Mouse (Mus musculus) intestine, embryonic 16.5 days (tissue): ENCODE data around the gene Slf2. TPM values are rescaled to one million over a fixed set of nuclear protein-coding genes. Genes with fewer than 3 reads are reported as not detected.
A peak's percentile ranks its signal among the peaks of the same experiment; 100 is the strongest.

Experiments used
- ATAC-seq: fragments of 200-750 bp; cut with Nextera tagmentation; 2 replicates; pipeline ENCODE4 v1.8.0; 2017; ENCODE audit warnings: moderate TSS enrichment, moderate library complexity
- H3K27ac ChIP-seq: fragments of 300-500 bp; sonication (generic); 2 replicates; pipeline ENCODE4 v1.5.1; 2014; ENCODE audit warnings: mild to moderate bottlenecking, low read length
- H3K27me3 ChIP-seq: fragments of 300-500 bp; sonication (generic); replicated peaks from 2 replicates; pipeline ENCODE4 v1.6.1; 2014; ENCODE audit warnings: low read length, control low read depth, mixed read lengths; ENCODE audit not compliant: control insufficient read depth, insufficient read depth
- H3K36me3 ChIP-seq: fragments of 300-500 bp; sonication (generic); 2 replicates; pipeline ENCODE4 v1.6.1; 2014; ENCODE audit warnings: low read length, control low read depth; ENCODE audit not compliant: control insufficient read depth, insufficient read depth
- H3K4me1 ChIP-seq: fragments of 300-500 bp; sonication (generic); 2 replicates; pipeline ENCODE4 v1.6.1; 2014; ENCODE audit warnings: low read length, control low read depth, mixed read lengths; ENCODE audit not compliant: control insufficient read depth, insufficient read depth
- H3K4me2 ChIP-seq: fragments of 300-500 bp; sonication (generic); 2 replicates; pipeline ENCODE4 v1.6.1; 2014; ENCODE audit warnings: low read depth, low read length, control low read depth
- H3K4me3 ChIP-seq: fragments of 300-500 bp; sonication (generic); 2 replicates; pipeline ENCODE4 v1.5.1; 2014; ENCODE audit warnings: mild to moderate bottlenecking, low read length
- H3K9ac ChIP-seq: fragments of 300-500 bp; sonication (generic); 2 replicates; pipeline ENCODE4 v1.6.1; 2014; ENCODE audit warnings: low read depth, low read length
- H3K9me3 ChIP-seq: fragments of 300-500 bp; sonication (generic); 2 replicates; pipeline ENCODE4 v1.6.1; 2016; ENCODE audit warnings: low read length, control low read depth; ENCODE audit not compliant: control insufficient read depth
- WGBS: fragments of 180-500 bp; shearing (Covaris S2); extraction: QIAGEN DNeasy Blood & Tissue Kit; methylation state at CpG from one replicate; pipeline ENCODE4 v1.1.7; 2014; 5-methylcytosine and 5-hydroxymethylcytosine counted together
- polyA plus RNA-seq: library from polyadenylated mRNA; unstranded; fragments of >200 nt; fragmentation: Nextera tagmentation; extraction: Ambion mirVana; gene quantifications from 2 replicates; pipeline ENCODE4 v1.2.1, GENCODE M21; 2015

Slf2 gene
- polyA plus RNA-seq, 1 experiment from 2014 or later: 26.8 TPM

GRCm38 (mm10) chr19:44896450-44896849, 34.5 kb upstream of the Slf2 start:
- no peak overlapping the region for H3K27ac ChIP-seq
- no peak for ATAC-seq
- peaks cover 33% of the 10 kb centered on the region for H3K4me1 ChIP-seq
- WGBS: 68% methylated on average over 6 of the region's 6 CpGs
- no peak overlapping the region for H3K4me2 ChIP-seq
- no peak overlapping the region for H3K4me3 ChIP-seq
- H3K27me3 ChIP-seq: peaks cover 4% of the 10 kb centered on the region; the same call in 1 of the 2 replicates
- H3K9ac ChIP-seq: no peak overlapping the region
- no peaks in the 10 kb centered on the region for H3K9me3 ChIP-seq
- no peaks in the 10 kb centered on the region for H3K36me3 ChIP-seq

DNA sequence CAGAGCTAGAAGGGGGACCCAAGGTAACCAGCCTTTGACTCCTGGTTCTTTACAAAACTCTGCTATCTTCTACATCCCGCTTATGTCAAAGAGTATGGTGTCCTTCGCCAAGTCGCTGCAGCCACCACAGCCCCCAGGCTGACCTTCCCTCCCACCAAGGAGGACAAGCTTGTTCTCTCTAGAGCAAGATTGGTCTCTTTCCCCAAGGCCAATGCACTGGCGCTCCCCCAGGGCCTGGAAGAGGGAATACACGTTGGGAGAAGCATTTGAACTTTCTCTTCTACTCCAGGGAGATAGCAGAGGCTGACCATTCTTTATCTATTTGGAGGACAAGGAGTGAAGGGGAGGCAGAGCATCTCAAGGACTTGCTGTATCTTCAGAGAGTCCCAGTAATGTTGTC, 33.4 kb upstream of the Slf2 start:
- no peaks in the 10 kb centered on the region for H3K36me3 ChIP-seq
- no peak overlapping the region for H3K9ac ChIP-seq
- H3K4me1 ChIP-seq: peaks cover 40% of the 10 kb centered on the region
- no peak overlapping the region for H3K4me3 ChIP-seq
- no peaks in the 10 kb centered on the region for H3K9me3 ChIP-seq
- H3K27me3 ChIP-seq: peaks cover 4% of the 10 kb centered on the region; the same call in 1 of the 2 replicates
- no peak for ATAC-seq
- no peak overlapping the region for H3K27ac ChIP-seq
- H3K4me2 ChIP-seq: no peak overlapping the region
- WGBS: 73% methylated on average over 5 of the region's 5 CpGs

GRCm38 (mm10) chr19:44898646-44899045, 32.3 kb upstream of the Slf2 start:
- peaks cover 40% of the 10 kb centered on the region for H3K4me1 ChIP-seq
- no peak overlapping the region for H3K4me3 ChIP-seq
- H3K9me3 ChIP-seq: no peaks in the 10 kb centered on the region
- ATAC-seq: peak; percentile 44; the same call in 1 of the 2 replicates
- no peak overlapping the region for H3K4me2 ChIP-seq
- 23% methylated on average over 3 of the region's 3 CpGs for WGBS
- no peaks in the 10 kb centered on the region for H3K36me3 ChIP-seq
- no peak overlapping the region for H3K9ac ChIP-seq
- peaks cover 4% of the 10 kb centered on the region; the same call in 1 of the 2 replicates for H3K27me3 ChIP-seq
- H3K27ac ChIP-seq: peak overlapping the region; percentile 88; the same call in 1 of the 2 replicates

DNA sequence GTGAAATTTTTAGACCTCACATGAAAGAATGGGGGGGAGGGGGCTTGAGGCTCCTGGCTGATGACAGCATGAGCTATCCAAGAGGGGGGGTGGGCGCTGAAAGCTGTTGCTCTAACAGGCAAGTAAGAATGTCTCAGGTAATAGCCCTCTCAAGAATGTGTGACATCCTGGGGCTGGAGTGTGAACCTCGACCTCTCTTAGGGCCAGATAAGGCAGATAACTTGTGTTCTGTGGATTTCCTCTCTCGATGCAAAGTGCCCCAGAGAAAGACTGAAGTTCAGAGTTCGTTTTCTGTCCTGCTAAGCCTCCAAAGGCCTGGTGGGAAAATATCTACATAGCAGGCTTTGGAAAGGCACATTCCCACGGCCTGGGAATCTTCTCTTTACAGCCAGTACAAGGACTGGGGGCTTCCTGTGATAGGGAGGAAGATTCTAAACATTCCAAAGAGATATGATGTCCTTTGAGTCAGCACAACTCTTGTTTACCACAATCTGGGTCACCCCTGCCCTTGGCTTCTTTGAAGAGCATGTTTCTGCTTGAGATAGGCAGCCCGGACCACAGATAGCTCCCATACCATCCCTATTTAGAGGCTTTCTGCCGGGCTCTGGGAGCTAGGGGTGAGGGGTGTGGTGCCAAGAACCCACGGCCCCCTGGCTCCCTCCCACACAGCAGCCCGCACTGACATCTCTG, 31.7 kb upstream of the Slf2 start:
- Histone ChIP-seq H3K27me3 (peaks cover 4% of the 10 kb centered on the region; the same call in 1 of the 2 replicates), H3K9ac (no peak overlapping the region), H3K4me3 (no peak overlapping the region), H3K36me3 (no peaks in the 10 kb centered on the region), H3K4me2 (no peak overlapping the region; the same call in 1 of the 2 replicates), H3K4me1 (peaks cover 44% of the 10 kb centered on the region), H3K27ac (peak overlapping the region; percentile 88), H3K9me3 (no peaks in the 10 kb centered on the region)
- ATAC-seq: peak; percentile 70
- WGBS: 25% methylated on average over 9 of the region's 9 CpGs

DNA sequence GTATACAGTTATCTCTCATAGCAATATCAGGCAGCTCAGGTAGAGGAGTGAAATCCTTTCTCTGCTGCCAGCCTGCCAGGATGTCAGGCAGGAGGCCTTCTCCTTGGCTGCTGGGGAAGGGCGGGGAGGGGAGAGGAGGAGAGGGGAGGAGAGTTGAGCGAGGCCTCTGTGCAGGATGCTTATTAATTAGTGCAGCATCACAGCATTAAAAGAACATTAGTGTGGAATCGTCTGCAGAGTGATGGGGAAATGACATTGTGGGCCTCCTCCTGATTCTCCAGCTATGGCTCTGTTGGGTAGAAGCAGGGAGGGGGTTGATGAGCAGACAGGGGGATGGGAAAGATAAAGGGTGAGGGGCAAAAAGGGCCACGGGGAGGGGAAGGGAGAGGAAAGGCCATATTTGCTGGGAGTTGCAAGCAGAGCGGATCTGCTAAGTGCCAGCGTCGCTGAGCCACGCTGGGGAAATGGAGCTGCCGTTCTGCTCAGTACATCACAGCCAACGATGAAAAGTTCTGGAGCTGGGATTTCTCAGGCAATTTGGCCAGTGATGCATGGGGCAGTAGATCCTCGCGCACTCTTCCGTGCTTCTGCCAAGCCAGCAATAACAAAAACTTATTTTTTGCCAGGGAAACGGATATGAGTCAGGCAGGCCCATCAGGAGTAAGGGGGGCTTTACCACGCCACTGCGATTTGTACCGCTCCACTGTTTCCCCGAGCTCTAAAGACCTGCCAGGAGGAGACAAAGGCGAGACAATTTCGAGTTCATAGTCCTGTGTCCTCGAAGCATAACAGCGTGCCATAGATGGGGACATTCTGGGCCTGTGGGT, 30.8 kb upstream of the Slf2 start:
- peaks cover 48% of the 10 kb centered on the region for H3K4me1 ChIP-seq

GRCm38 (mm10) chr19:44901047-44901446, 29.9 kb upstream of the Slf2 start:
- Histone ChIP-seq H3K9ac (no peak overlapping the region; the same call in 1 of the 2 replicates), H3K27ac (peak overlapping the region; percentile 88), H3K4me2 (no peak overlapping the region), H3K36me3 (no peaks in the 10 kb centered on the region), H3K4me3 (no peak overlapping the region), H3K9me3 (no peaks in the 10 kb centered on the region), H3K4me1 (peaks cover 48% of the 10 kb centered on the region), H3K27me3 (no peaks in the 10 kb centered on the region; the same call in 1 of the 2 replicates)
- no peak for ATAC-seq
- 58% methylated on average over 3 of the region's 3 CpGs for WGBS

More for the DNA sequence above, 30.8 kb upstream of the Slf2 start:
- H3K4me2 ChIP-seq: no peak overlapping the region
- H3K27me3 ChIP-seq: peaks cover 4% of the 10 kb centered on the region; the same call in 1 of the 2 replicates
- peak overlapping the region; percentile 88 for H3K27ac ChIP-seq
- H3K4me3 ChIP-seq: no peak overlapping the region
- peak overlapping the region; percentile 24; the same call in 1 of the 2 replicates for H3K9ac ChIP-seq
- H3K9me3 ChIP-seq: no peaks in the 10 kb centered on the region
- 39% methylated on average over 22 of the region's 22 CpGs for WGBS
- H3K36me3 ChIP-seq: no peaks in the 10 kb centered on the region
- no peak for ATAC-seq

- ATAC-seq: peak; percentile 67
- H3K9me3 ChIP-seq: no peaks in the 10 kb centered on the region
- H3K27me3 ChIP-seq: no peaks in the 10 kb centered on the region
- WGBS: 40% methylated on average over 4 of the region's 4 CpGs
- H3K4me2 ChIP-seq: no peak overlapping the region
- H3K4me1 ChIP-seq: peaks cover 54% of the 10 kb centered on the region
- 0 out of 2 replicates have a peak overlapping the region, but pooled peaks have one; percentile 4 for H3K27ac ChIP-seq
- no peaks in the 10 kb centered on the region for H3K36me3 ChIP-seq
- H3K4me3 ChIP-seq: no peak overlapping the region
- H3K9ac ChIP-seq: no peak overlapping the region
Measured at GRCm38 (mm10) chr19:44902324-44902723, 28.6 kb upstream of the Slf2 start.

- WGBS: 79% methylated on average over 6 of the region's 6 CpGs
- no peaks in the 10 kb centered on the region for H3K36me3 ChIP-seq
- peak overlapping the region; percentile 71; the same call in 1 of the 2 replicates for H3K27ac ChIP-seq
- H3K27me3 ChIP-seq: no peaks in the 10 kb centered on the region
- ATAC-seq: no peak
- no peak overlapping the region for H3K9ac ChIP-seq
- H3K4me3 ChIP-seq: no peak overlapping the region
- H3K9me3 ChIP-seq: no peaks in the 10 kb centered on the region
- H3K4me2 ChIP-seq: no peak overlapping the region
- peaks cover 58% of the 10 kb centered on the region for H3K4me1 ChIP-seq
Measured at GRCm38 (mm10) chr19:44903343-44904000, 27.5 kb upstream of the Slf2 start.
